Mouse (Mus musculus): ENCODE measurements around the gene Spry2.

Spry2 gene

DNA sequence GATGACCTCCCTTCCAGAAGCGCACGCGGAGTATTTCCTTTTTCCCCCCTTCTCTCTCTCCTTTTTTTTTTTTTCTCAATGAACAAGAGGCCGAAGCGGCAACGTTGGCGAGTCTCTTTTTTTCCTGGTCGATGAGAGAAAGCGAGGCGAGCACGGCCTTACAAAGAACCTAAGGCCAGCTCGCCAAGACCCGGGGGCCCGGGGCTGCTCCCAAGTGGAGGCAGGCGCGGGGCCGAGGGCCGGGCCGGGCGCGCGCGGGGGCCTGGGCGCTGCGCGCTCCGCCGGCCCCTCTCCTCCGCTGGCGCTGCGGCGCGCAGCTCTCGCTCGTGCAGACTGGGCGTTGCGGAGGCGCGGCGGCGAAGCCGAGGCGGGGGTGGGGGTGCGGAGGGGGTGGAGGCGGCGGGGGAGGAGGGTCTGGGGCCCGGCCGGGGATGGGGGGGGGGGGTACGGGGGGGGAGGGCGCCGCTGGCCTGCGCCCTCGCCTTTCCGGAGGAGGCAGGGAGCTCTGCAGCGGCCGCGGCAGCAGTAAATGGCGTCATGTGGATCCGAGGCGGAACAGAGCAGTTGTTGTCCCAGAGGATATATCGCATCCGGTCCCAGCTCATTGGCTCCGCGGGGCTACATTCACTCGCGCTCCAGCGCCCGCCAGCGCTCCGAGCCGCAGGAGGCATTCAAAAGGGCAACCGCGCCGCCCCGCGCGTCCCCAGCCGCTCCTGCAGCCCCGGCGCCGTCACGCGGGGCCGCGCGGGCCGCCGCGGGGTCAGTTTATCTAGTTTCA lies at the start of gene Spry2:
Gene Spry2, minus strand, starts transcription at position 29 of the 778 bp plus-strand sequence.
- DNase-seq (ENCODE audit: low spot score in 2 of 2) = peak; percentile 95 to 97

GRCm38 (mm10) chr14:105941353-105941752 lies 44.7 kb upstream of the Spry2 start:
- peak in 1 of 2 experiments; percentile 14 for DNase-seq (ENCODE audit: low spot score in 2 of 2)

GRCm38 (mm10) chr14:105926726-105927125 lies 30.1 kb upstream of the Spry2 start:
- DNase-seq (ENCODE audit: low spot score in 2 of 2) = no peak

- no peak for DNase-seq (ENCODE audit: low spot score in 2 of 2)
Observed at GRCm38 (mm10) chr14:105925305-105925704, 28.7 kb upstream of the Spry2 start.

DNA sequence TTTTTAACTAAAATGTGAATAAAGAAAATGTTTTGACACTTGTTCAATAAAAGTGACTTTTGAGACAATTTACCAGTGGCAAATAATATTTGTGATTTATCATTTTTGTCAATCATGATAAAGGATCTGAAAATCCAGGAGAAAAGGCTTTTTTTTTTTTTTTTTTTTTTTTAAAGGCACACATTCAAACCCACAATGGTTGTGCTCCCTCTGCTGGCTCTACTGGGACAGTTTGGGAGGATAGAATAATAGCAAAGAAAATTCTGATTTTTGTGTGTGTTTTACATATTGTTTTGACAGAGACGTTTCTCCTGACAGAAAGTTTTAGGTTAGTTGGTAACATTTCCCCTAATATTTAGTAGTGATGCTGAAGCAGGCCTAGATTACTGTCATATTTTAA lies 28.1 kb upstream of the Spry2 start:
- peak; percentile 45 to 68 for DNase-seq (ENCODE audit: low spot score in 2 of 2)

DNA sequence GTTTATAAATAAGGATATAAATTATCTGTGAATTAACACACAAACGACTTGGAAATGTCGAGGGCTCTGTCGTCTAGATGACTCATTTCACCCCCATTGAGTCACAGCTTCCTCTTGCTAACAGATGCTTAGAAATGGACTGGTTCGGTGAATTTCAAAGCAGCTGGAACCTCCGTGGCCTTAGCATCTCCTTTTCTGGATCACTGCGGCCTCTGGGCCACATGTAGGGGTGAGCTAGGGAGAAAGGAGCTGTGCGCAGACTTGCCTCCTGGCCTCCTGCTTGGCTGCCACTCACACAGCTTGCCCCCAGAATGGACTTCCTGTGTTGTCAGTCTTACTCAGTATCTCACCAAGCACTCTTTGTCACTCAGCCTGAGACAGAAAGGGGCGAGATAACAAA lies 26.3 kb upstream of the Spry2 start:
- no peak for DNase-seq (ENCODE audit: low spot score in 2 of 2)

DNA sequence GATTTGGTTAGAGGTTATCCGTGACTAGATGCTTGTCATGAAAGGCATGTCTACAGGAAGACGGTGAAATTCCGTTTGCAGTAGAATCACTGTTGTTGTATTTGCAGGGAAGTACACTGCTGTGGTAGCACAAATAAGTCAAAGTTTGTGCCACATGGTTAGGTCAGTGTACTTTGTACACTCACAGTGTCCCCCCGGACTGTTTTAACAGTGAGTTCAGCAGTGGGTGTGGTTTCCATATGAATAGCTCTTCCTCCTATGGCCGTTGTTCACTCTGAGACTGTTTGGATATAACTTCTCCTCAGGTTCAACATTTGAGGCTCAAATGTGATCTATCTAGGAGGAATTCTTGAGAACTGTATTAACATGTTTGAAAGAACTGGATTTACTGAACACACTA lies 25.8 kb upstream of the Spry2 start:
- DNase-seq (ENCODE audit: low spot score in 2 of 2) = no peak

DNA sequence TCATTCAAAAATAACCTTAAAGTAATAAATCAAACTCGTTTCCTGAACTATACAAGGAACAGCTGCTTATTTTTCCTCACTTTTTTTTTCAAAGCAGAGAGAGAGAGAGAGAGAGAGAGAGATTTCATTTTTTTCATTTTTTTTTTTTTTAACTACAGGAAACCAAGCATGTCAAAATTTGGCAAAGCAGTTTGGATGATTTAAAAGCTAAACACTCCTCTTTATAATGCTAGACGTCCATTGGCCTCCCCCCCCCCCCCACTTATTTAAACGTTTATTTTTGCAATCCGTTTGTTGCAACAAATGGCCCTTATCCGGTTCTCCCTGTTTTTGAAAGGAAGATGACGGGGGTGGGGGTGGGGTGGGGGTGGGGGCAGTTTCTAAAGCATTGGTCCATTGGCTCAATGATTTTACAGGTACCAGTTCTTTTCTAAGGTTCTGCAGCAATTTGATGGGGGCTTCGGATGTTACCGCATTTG lies 24.6 kb upstream of the Spry2 start:
- no peak for DNase-seq (ENCODE audit: low spot score in 2 of 2)

- no peak for DNase-seq (ENCODE audit: low spot score in 2 of 2)
Observed at GRCm38 (mm10) chr14:105920395-105921216, 24.0 kb upstream of the Spry2 start.

- no peak for DNase-seq (ENCODE audit: low spot score in 2 of 2)
Observed at GRCm38 (mm10) chr14:105907216-105907615, 10.6 kb upstream of the Spry2 start.

DNA sequence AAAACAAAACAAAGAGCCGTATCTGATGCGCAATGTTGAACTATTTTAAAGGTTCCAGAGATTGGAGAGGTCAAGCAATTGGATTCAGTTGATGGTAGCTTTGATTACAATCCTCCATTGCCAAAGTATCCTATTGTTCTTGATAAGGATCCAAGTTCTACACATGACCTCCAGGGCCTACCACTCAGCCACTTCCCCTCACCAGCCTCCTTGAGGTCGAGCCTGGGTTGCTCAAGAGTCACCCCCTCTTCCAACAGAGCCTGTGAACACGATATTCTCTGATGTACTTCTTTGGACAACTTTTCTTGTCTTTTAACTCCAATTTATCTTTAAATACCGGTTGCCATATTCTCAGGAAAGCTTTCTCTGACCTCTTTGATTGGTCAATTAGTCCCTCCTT lies 9.3 kb upstream of the Spry2 start:
- no peak for DNase-seq (ENCODE audit: low spot score in 2 of 2)

DNA sequence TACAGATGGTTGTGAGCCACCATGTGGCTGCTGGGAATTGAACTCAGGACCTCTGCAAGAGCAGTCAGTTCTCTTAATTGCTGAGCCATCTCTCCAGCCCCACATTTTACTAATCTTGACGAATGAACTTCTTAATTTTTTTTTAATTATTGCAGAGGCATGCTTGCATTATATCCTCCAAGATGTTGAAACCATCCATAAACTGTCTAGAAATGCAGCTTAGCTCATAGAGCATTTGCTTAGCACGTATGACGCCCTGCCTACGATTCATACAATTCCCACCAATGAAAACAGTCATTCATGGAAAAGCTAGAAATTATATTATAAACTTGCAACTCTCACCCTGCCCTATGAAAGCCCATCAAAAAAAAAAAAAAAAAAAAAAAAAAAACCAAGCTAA lies 8.9 kb upstream of the Spry2 start:
- DNase-seq (ENCODE audit: low spot score in 2 of 2) = no peak

- DNase-seq (ENCODE audit: low spot score in 2 of 2) = no peak
Observed at GRCm38 (mm10) chr14:105902807-105903206, 6.2 kb upstream of the Spry2 start.

- no peak for DNase-seq (ENCODE audit: low spot score in 2 of 2)
Observed at GRCm38 (mm10) chr14:105900841-105901240, 4.2 kb upstream of the Spry2 start.

DNA sequence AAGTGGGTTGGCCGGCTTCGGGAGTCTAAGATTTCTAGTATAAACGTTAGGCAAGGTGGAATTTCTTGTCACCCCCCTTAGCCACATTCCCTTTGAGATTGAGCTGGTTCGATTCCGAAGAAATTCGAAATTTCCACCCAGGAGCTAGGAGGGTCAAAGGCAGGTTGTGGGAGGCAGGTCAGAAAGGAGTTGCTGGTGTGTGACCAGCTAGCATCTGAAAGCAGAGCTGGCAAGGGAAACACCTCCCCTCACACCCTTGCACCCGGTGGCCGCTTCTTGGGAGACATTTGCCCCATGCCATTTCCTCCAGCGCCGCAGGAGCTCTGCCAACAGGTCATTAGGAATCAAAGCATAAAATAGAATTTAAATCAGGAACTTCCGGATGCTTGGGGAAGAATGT lies 2.5 kb upstream of the Spry2 start:
- DNase-seq (ENCODE audit: low spot score in 2 of 2) = no peak

DNA sequence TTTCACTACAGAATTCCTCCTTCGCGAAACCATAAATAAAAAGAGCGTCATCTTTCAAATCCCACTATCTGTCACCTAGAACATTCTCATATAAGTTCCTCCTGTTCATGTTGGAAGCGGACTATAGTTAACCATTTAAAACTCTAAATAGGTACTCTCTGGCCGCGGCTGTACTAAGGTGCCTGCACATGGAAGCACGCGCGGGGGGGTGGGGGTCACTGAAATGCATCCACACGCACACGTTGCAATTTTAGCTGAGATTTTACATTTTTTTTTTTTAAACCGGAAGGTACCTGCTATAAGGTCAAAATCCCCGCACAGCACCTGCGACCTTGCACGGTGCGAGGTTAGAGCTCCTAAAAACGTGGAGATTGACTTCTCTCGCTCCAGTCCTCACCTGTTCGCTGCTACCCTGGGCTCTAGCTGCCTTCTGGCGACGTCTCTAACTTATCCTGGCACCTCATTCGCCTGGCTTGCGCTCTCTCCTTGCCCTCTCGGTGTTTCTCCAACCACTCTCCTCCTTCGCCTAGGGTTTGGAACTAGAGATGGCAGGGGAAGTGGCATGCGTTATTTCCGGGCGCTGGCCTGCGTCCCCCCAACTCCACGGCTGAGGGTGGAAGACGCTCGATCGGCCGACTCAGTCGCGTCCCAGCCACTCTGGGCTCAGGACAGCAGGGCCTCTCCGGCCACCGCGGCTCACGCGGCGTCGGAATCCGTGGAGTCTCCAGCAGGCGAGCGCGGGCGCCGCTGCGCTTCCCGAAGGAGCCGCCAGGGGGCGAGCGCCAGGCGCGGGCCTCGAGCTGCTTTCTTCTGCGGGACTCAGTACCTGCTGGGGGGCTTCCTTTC lies 1.9 kb upstream of the Spry2 start:
- peak; percentile 91 to 92 for DNase-seq (ENCODE audit: low spot score in 2 of 2)

- DNase-seq (ENCODE audit: low spot score in 2 of 2) = peak; percentile 84 to 87
Observed at GRCm38 (mm10) chr14:105897569-105898101, 1.0 kb upstream of the Spry2 start.

DNA sequence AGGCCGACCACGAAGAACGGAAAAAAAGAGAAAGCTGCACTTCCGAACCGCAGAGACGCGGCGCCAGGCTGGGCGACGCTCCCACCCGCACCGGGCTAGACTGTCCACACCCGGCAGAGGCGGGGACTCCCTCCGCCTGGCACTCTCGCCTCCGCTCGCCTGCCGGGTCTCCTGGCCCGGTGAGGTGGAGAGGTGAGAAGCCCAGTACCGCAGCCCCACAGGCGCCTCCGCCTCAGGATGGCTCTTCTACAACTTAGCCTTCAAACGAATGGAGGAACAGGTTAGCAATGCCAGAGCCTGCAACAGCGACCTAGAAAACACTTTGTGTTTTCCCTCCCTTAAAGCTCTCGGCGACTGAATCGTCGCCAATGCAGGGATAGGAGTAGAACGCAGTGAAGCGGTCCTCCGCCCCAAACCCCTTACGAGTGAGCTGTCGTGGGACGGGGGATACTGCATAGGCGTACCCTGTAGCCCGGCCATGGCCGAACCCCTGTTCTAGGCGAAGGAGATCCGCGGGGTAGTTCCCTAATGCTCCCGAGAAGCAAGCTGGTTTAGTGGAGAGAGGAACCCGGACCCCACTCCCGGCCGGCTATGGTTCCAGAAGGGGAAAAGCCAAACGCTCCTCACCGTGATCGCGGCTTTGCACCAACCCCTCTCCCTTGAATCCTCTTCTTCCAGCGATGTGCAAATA lies 513 bp downstream of the Spry2 start:
- peak; percentile 46 to 54 for DNase-seq (ENCODE audit: low spot score in 2 of 2)

GRCm38 (mm10) chr14:105894971-105895873 lies 1.4 kb downstream of the Spry2 start:
- peak; percentile 67 to 75 for DNase-seq (ENCODE audit: low spot score in 2 of 2)

GRCm38 (mm10) chr14:105893623-105893995 lies 3.0 kb downstream of the Spry2 start:
- peak in 1 of 2 experiments; percentile 43 for DNase-seq (ENCODE audit: low spot score in 2 of 2)

Measured in right cerebral cortex, postnatal 10 days (tissue).